Mouse (Mus musculus): ENCODE results near the gene Lipt2.
A peak's percentile ranks its signal among the peaks of the same experiment; 100 is the strongest.

Gene Lipt2

DNA sequence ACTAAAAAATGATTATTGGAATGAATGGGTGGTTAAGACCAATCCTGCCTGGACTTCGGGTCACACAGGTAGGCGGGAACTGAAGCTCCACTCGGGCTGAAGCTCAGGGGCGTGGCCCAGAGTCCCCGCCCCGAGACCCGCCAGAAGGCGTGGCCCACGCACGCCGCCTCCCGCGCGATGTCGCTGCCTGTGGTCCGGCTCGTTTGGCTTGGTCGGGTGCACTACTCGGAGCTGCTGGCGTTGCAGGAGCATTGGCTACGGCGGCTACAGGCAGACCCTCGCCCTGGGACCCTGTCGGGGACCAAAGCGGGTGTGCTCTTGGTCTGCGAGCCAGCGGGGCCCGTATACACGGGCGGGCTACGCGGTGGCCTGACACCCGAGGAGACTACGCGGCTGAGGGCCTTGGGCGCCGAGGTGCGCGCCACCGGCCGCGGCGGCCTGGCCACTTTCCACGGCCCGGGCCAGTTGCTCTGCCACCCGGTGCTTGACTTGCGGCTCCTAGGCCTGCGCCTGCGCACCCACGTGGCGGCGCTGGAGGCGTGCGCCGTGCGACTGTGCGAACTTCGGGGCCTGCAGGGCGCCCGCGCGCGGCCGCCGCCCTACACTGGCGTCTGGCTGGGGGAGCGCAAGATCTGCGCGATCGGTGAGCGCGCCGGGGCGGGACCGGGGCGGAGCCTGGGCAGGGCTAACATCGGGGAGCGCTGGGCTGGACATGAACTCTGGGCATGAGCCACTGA lies at the start of gene Lipt2:
Gene Lipt2 (plus strand): TSS at position 173 of the 737 bp plus-strand sequence.
- DNase-seq (ENCODE audit: low read depth, low spot score), result peak; percentile 97

DNA sequence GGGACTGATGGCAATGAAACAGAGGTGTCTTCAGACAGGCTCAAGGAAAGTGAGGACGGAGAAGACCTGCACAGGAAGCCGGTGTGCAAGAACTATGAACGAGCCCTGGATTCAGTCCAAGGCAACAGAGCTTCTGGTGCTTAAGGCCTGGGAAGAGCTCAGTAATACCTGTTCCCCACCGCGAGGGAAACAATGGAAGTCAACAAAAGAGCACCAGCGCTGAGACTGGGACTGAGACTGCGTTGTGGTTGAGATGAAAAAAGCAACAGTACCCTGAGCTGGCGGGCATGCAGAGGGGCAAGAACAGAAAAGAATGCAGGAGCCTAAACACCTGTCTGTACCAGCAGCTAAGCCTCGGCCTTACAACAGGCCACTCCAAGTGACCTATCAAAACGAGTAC lies 47.6 kb upstream of the Lipt2 start:
- DNase-seq (ENCODE audit: low read depth, low spot score), result no peak

DNA sequence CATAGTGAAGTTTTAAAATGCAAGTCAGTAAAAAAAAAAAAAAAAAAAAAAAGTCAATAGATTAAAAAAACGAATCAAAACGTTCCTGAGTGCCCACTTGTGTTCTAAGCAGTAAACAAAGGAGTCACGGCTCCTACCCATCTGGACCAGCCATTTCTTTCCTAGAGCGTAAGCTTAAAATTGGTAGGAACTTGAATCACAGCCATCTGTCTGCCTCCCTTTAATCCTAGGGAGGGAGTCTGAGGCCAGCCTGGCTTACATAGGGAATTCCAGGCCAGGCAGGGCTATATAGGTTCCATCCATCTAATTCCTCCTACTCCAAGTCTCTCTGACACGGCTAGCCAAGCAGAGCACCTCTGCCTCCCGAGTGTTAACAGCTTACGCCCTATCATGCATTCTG lies 45.3 kb upstream of the Lipt2 start:
- peak; percentile 51 for DNase-seq (ENCODE audit: low read depth, low spot score)

DNA sequence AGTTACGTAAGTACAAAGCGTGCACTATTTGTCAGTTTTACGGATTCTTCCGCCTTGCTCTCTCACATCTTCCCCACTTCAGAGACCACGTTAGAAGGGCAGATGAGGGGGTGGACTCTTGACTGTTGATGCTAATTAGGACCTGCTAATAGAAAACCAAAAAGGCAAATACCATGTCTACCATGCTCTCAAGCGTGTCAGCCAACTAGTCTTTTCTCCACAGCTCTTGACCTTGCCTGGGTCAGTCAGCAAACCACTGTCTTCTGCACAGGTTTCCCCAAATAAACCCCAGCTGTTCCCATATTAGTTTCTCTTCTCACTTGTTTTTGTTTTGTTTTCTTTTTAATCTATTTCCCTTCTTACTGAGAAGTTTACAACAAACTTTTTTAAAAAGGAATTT lies 44.8 kb upstream of the Lipt2 start:
- DNase-seq (ENCODE audit: low read depth, low spot score), result no peak

DNA sequence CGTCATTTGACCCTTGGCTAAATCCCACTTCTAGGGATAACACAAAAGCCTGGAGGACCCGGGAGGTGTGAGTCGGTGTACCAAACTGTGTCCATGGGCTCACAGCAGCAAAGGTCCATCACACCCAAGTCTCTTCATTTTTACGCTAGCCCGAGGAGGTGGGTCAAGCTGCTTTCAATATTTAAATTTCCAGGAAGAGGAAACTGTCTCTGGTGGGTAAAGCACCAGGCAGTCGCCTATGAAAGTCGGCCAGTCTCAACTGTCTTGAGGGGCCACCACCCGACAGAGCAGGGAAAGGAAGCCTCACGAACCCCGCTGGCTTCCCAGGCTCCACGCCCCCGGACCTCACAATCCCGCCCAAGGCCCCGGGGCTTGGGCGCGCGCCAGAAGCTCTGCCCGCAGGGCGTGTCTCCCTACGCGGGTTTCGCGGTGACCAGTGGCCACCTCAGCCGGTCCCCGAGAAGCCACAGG lies 38.3 kb upstream of the Lipt2 start:
- DNase-seq (ENCODE audit: low read depth, low spot score), result peak; percentile 29

DNA sequence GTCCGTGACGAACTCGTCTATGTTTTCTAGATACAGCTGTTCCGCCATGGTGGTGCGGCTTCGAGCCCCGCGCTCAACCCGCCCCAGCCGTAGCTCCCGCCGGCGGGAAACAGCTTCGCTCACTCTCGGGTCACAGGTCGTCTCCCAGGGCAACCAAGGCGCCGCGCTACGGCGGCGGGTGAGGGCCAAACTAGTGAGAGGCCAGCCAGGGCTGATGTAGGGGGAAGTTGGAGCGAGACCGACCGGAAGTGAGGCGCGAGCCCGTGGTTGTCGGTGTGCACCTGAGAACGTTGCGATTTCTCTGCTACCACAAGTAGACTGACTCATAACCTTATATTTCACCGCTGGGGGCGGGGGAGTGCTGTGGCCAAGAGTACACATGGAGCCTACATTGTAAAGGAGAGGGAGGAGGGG lies 37.7 kb upstream of the Lipt2 start, which contains the start of gene Pold3:
Gene Pold3 (minus strand): TSS at position 190 of the 414 bp plus-strand sequence.
- DNase-seq (ENCODE audit: low read depth, low spot score), result peak; percentile 98

DNA sequence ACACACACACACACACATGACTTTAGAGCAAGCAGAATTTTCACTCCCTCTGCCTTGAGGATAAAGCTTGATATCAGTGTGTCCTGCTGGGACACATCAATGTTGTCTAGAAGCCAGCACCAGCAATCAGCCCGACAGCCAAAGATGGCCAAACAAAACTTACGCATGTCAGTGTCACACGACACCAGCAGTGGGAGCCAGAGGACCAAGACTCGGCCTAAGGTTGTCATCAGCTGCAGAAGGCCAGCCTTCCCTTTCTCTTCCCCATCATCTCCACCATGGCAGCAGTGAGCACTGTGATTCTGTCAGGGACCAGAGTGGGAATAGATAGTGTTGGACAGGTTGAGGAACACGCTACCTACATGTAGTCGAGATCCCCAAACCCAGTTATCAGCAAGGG lies 35.6 kb upstream of the Lipt2 start:
- peak; percentile 41 for DNase-seq (ENCODE audit: low read depth, low spot score)

DNA sequence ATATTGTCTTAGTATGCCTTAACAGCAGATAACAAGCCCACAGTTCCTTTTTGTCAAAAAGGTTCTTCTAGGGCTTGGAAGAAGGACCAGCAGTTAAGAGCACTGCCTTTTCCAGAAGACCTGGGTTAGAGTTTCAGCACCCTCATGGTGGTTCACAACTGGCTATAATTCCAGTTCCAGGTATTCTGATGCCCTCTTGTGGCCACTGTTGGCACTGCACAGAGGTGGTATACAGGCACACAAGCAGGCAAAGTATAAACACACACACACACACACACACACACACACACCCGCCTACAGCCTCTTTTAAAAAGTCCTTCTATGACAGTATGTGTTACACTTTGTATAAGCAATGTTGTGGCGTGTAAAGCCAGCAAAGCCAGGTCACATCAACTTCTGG lies 34.9 kb upstream of the Lipt2 start:
- peak; percentile 16 for DNase-seq (ENCODE audit: low read depth, low spot score)

DNA sequence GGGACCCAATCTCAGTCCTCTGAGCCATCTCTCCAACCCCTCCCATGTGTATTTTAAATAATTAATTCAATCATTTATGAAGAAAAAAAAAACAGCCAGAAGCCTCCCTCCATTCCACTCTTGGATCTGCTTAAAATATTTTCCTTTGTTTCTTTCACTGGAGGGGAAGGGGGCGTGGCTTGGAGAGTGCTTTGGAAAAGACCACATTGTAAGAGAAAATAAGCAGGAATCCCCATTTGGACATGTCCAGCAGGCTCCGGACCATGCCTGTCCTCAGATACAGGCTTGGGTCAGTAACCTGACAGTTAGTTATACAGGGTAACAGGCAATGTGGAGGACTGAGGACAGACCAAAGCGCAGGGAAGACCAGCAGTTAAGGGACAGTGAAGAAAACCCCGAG lies 33.9 kb upstream of the Lipt2 start:
- no peak for DNase-seq (ENCODE audit: low read depth, low spot score)

DNA sequence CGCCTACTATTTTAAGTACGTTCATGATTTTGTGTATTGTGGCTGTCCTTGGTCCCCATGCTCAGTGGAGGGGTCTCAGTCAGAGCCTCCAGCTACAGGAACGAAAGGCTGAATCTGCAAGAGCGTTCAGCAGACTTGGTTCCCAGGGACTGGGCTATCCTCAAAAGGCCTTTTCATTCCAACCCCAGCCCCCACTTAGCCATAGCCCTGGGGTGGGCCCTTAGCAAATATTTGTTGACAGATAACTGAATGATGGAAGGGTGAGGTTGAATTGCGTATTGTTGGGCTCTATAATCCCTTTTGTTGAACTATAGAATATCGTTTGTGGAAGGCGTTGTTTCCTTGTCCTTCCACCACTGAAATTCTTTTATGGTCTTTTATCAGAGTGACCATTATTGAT lies 32.6 kb upstream of the Lipt2 start:
- no peak for DNase-seq (ENCODE audit: low read depth, low spot score)

DNA sequence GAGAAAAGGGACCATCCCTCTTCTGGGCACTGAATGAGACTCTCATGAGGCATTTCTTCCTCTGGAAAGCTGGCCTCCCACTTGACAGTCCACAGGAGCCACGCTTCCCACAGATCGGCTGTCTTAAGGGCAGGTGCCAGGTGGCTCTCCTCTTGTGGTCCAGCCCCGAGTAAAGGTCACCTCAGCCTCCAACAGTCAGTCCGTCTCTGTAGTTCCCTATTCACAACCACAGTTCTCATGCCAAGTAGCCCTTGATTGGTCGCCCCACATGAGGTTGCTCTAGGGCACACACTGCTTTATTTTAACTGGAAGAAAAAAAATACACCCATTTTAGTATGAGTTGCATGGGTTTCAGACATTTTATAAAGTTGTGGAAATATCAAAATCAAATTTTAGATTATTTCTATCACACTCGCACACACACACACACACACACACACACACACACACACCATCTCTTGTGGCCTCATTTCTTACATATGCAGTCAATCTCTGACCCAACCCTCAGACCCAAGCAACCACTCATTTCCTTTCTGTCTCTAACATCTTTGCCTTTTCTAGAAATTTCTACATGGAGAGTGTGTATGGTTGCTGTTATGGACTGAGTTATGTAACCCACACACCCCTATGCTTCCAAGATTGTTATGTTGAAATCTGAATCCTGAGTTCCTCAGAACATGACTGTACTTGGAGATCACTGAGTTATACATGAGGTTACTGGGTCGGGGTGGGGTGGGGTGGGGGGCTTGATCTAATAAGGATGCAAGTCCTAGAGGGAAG lies 30.6 kb upstream of the Lipt2 start:
- no peak for DNase-seq (ENCODE audit: low read depth, low spot score)

DNA sequence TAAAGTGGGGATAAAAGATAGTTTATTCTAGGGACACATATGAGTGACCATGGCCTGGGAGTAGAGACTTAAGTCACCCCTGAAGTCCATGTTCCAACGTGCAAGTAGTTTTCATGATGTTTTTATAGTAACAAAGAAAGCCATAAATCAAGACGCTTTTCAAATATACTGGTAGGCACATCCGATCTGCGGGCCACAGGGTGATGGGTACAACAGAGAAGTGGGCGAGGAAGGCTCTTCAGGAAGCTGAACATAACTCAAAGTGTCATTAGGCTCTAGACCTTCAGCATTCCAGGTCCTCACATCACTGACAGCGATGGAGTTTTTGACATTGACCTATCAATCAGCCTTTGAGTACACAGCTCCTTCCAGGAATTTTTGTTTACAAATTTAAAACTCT lies 28.5 kb upstream of the Lipt2 start:
- DNase-seq (ENCODE audit: low read depth, low spot score), result no peak

DNA sequence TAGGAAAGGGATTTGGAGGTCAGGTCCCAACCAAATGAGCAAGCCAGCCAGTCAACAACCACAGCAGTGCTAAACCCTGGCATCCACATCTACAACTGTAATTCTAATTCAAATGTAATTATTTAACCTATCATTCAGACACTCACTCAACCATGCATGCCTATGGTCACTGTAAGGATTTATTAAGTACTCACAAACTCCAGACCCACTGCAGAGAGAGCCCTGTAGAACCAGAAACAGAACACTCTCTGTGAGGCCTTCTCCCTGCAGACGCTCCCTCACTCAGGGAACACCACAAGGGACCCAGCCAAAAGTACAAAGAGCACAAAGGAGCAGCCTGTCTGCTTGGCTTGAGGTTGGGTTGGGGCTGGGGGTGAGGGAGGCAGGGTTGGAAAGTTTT lies 26.7 kb upstream of the Lipt2 start:
- DNase-seq (ENCODE audit: low read depth, low spot score), result no peak

DNA sequence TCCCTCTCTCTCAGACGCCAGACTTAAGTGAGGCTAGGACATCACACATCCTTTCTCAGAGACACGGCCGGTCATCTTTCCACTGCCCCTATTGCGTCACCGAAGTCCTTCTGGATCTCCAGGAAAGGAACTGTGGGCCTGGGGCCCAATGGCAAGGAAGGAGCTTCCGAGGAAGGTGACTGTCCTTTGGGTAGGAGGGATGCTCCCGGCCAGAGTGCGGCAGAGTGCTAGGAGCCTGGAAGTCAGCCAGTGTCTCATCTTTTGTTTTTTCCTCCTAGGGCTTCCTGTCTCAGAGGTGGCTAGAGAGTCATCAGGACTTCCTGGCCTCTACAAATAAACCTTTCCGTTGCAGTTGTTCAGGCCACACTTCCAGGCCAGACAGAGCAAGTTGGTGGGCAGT lies 22.0 kb upstream of the Lipt2 start:
- no peak for DNase-seq (ENCODE audit: low read depth, low spot score)

DNA sequence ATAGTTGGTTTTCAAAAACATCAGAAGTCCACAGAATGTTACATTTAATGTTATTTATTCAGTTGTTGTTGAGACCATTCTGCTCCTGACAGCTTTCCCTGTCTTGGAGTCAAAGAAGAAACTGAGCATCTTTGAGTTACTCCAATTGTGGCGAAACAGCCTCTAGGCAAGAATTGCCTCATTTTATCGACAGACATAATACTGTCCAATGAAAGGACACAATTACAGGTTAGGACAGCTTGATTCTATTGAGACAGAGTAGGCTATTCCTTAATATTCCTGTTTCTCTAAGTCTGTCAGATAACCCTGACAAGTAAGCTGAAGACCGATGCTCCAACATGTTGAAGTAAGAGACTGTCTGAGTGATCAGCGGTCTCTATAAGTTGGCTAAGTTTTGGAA lies 21.0 kb upstream of the Lipt2 start:
- DNase-seq (ENCODE audit: low read depth, low spot score), result no peak

DNA sequence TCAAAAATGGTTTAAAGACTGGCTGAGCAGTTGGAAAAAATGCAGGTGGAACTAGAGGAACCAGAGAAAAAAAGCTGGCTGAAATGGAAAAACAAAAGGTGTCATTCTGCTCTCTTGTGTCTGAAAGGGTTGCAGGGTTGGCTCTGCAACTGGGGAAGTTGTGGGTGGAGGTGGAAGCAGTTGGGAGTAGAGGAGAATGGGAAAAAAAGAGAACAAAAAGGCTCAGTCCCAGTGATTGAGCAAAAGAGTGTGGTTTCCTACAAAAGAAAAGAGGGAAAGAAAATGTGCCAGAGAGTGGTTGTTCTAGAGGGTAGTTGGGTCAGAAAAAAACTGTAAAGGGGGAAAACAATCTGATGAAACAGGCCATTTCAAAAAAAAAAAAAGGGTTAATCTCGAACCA lies 18.5 kb upstream of the Lipt2 start:
- DNase-seq (ENCODE audit: low read depth, low spot score), result no peak

DNA sequence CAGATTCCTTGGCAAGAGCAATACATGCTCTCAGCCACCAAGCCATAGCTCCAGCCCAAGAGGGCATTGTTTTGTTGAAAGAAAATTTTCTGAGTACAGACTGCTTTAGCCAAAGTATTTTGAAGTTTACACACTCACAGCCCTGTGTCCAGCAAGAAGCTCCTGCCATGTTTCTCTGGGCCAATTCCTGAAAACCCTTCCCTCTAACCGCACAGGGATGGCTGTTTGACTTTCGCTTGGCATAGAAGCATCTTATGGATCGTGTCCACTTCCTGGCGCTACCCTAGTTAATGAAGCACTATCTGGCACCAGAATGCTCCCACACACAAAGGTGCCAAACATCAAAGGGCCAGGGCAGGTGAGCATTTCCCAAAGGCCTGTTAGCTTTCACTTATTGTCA lies 10.5 kb upstream of the Lipt2 start:
- peak; percentile 9 for DNase-seq (ENCODE audit: low read depth, low spot score)

DNA sequence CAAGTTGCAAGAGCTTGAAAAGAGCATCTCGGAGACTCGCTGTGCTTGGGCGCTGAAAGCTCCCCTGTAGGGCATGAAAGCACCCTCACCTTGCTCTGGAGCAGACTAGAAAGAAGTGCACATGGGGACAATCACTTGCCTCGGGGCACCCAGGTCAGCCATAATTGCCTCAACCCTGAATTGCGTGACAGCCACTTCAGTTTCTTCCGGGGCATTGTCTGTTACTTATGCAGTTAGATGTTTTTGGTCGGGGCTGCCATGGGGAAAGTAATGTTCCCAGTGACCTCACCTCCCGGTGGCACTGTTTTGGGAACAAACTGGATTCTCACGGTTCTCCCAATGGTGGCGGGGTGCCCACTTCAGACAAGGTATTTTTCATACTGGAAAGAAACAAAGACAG lies 9.0 kb upstream of the Lipt2 start:
- DNase-seq (ENCODE audit: low read depth, low spot score), result no peak

DNA sequence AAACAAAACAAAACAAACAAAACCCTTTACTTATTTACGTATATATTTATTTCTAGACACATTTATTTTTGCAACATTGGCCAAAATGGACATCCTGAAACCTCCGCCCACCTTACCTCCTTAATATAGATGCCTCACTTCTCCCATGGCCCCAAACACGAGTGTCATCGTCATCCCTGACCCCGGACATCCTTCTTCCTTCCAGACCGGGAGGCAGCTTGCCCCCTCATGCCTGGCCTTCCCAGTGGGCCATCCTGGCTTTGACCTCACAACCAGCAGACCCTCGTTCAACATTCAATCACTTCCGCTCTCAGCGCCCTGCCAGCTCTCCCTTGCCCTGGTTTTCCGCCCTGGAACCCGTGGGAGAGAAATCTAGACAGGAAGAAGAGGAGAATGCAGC lies 8.5 kb upstream of the Lipt2 start:
- DNase-seq (ENCODE audit: low read depth, low spot score), result no peak

DNA sequence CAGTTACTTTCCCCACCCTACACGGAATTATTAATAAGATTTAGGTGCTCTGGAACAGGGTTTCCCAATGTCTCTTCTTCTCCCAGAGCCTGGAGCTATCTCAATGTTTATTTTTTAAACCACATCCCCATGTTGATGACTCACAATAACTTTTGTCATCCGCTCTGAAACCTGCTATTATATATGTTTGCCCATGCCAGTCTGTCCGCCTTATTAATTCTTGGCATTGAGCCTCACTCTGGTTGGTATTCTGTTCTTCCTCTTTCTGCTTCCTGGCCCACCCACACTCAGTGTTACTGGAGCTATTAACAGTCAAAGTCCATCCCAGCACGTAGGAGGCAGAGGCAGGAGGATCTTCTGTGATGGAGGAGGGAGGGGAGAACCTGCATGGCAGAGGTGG lies 1.4 kb upstream of the Lipt2 start:
- DNase-seq (ENCODE audit: low read depth, low spot score), result peak; percentile 29

DNA sequence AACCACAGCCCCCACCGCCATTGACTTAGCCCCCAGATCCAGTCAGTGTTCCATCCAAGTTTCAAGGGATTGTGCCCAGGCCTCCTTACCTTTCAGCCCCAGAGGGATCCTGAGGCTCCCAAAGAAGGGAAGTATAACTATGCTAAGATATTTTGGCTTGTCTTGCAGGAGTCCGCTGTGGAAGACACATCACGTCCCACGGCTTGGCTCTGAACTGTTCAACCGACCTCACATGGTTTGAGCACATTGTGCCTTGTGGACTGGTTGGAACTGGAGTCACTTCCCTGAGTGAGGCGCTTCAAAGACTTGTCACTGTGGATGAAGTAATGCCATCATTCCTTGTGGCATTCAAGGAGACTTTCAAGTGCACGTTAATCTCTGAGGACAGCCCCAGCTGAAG lies 929 bp downstream of the Lipt2 start:
- peak; percentile 21 for DNase-seq (ENCODE audit: low read depth, low spot score)

DNA sequence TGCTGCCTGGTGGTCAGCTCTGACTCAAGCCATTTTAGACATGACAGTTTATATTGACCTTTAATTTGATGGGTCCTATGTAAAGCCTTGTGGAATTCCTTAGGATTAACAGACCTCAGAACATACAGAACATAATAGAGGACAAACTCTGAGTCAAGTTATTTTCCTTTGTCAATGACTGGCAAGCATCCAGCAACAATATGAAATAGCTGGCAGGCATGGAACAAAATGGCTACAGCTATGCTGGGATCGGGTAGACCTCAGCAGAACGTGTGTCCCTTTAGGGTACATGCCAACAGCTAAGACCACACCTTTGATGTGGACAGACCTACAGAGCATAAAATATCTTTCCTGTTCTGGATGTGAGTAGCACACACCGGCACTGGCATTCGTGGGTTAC lies 4.4 kb downstream of the Lipt2 start:
- DNase-seq (ENCODE audit: low read depth, low spot score), result no peak

DNA sequence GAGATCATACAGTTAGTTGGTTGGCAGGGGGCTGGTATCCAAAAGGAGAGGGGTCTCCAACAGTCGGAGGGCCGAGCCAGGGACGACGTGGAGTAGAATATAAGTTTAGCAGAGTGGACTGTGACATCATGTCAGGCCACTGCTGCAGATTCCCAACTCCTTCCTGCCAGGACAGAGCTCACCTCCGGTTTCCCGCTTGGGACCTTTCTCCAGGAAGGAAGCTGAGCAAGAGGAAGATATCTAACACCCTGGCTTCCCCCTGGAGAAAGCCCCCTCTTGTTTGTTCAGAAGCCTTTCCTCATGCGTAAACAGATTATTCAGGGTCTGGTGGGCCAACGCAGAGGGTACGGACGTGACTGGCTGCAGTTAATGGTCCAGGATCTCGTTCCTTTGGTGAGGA lies 9.6 kb downstream of the Lipt2 start:
- no peak for DNase-seq (ENCODE audit: low read depth, low spot score)
